Mouse (Mus musculus) forebrain, embryonic 13.5 days (tissue): ENCODE measurements around the gene Fuk. TPM values are rescaled to one million over a fixed set of nuclear protein-coding genes. Genes with fewer than 3 reads are reported as not detected.

Source experiments
- polyA plus RNA-seq: library from polyadenylated mRNA; unstranded; fragments of >200 nt; fragmentation: Nextera tagmentation; extraction: Ambion mirVana; gene quantifications from 2 replicates; pipeline ENCODE4 v1.2.1, GENCODE M21; 2015

Fuk gene
- polyA plus RNA-seq, 1 experiment from 2014 or later = 8.8 TPM

Other genes starting within 250 kb of the Fuk start
- gene Mtss1l, start 181.0 kb downstream of the Fuk start, polyA plus RNA-seq = 11.1 and 11.5 TPM in 2 replicates
- gene Il34, start 96.6 kb downstream of the Fuk start, polyA plus RNA-seq = 1.2 and 1.3 TPM in 2 replicates
- 61.4 and 62.1 TPM in 2 replicates for gene Cog4, start 55.9 kb downstream of the Fuk start, polyA plus RNA-seq
- gene Sf3b3, start 55.7 kb downstream of the Fuk start, polyA plus RNA-seq = 136 and 153 TPM in 2 replicates
- gene St3gal2, start 17.4 kb upstream of the Fuk start, polyA plus RNA-seq = 17.1 and 18.1 TPM in 2 replicates
- 14.0 and 14.7 TPM in 2 replicates for gene Ddx19a, start 95.3 kb upstream of the Fuk start, polyA plus RNA-seq
- 8.4 and 9.9 TPM in 2 replicates for gene Ddx19b, start 129.3 kb upstream of the Fuk start, polyA plus RNA-seq
- 62.6 and 69.7 TPM in 2 replicates for gene Aars, start 130.7 kb upstream of the Fuk start, polyA plus RNA-seq
- not detected in 2 replicates for gene Exosc6, start 153.9 kb upstream of the Fuk start, polyA plus RNA-seq
- 0.15 and 0.22 TPM in 2 replicates for gene Clec18a, start 189.9 kb upstream of the Fuk start, polyA plus RNA-seq
- 11.5 and 13.4 TPM in 2 replicates for gene Pdpr, start 192.1 kb upstream of the Fuk start, polyA plus RNA-seq